Mouse (Mus musculus): Measurements from ENCODE around the gene B3gnt9. TPM values are rescaled to one million over a fixed set of nuclear protein-coding genes. Genes with fewer than 3 reads are reported as not detected.

The B3gnt9 gene
- total and polyA plus RNA-seq, 3 experiments: 0.57 to 4.1 (median 0.66) TPM

GRCm38 (mm10) chr8:105288958-105289732, 34.2 kb upstream of the B3gnt9 start:
- Histone ChIP-seq H3K9me3 (replicated peaks; ENCODE audit: low read length) (no peaks in the 10 kb centered on the region), H3K36me3 (replicated peaks in 1 of 2; ENCODE audit: control insufficient read depth in 1 of 2, insufficient read depth in 1 of 2, low read length in 1 of 2) (peaks cover 6 to 34% of the 10 kb centered on the region in 2 experiments), H3K27me3 (replicated peaks) (no peaks in the 10 kb centered on the region), H3K27ac (ENCODE audit: insufficient read depth, low read depth) (peak overlapping the region; percentile 71), H3K4me3 (replicated peaks in 1 of 3; ENCODE audit: low read depth in 2 of 3, low read length in 2 of 3, poor library complexity in 1 of 3) (peak overlapping the region; percentile 51 to 63 (median 59)), H3K79me2 (replicated peaks; ENCODE audit: control insufficient read depth, extremely low read depth, insufficient read depth, poor library complexity, severe bottlenecking) (no peaks in the 10 kb centered on the region), H3K4me2 (ENCODE audit: insufficient read depth, low read depth, poor library complexity, severe bottlenecking) (peak overlapping the region; percentile 79), H3K4me1 (ENCODE audit: control insufficient read depth in 1 of 2, insufficient read depth in 2 of 2) (peaks cover 5 to 23% of the 10 kb centered on the region in 2 experiments), H3K9ac (ENCODE audit: insufficient read depth, low read depth) (peak overlapping the region; percentile 41; the same call in 1 of the 2 replicates)
- dilution Hi-C loops (cut with MboI; ENCODE audit: extremely low pct_ligation_motif_present, extremely low pct_unique_long_range_greater_than_20kb, low sequenced_read_pairs): no loop called here
- peak; percentile 99 for DNase-seq (ENCODE audit: extremely low read depth)
- in situ Hi-C loops (cut with MboI; ENCODE audit: low pct_ligation_motif_present, low pct_unique_long_range_greater_than_20kb, low sequenced_read_pairs): loop anchor here (10.0 kb wide), 1 partner anchor 164 kb away; no protein-coding TSS in a partner anchor
- TF ChIP-seq RCOR1 (conservative IDR thresholded peaks at IDR 0.05; ENCODE audit: low read depth, low read length) (peak; percentile 65; the same call in 1 of the 2 replicates), CHD2 (IDR thresholded peaks at IDR 0.05; ENCODE audit: low read length) (peak; percentile 62), JUN (IDR thresholded peaks at IDR 0.05; ENCODE audit: insufficient read depth, low read depth, low read length) (no peak), TCF12 (IDR thresholded peaks at IDR 0.05; ENCODE audit: low read depth, low read length) (peak; percentile 84), PAX5 (IDR thresholded peaks at IDR 0.05; ENCODE audit: low read length) (no peak), ETS1 (conservative IDR thresholded peaks at IDR 0.05; ENCODE audit: low read depth, low read length) (peak; percentile 61; the same call in 1 of the 2 replicates), SMC3 (IDR thresholded peaks at IDR 0.05; ENCODE audit: low read depth, low read length) (0 out of 2 replicates have a peak, but pooled peaks have one; percentile 11), MYC (IDR thresholded peaks at IDR 0.05; ENCODE audit: low read depth, low read length) (0 out of 2 replicates have a peak, but pooled peaks have one; percentile 44), ZC3H11A (IDR thresholded peaks at IDR 0.05; ENCODE audit: low read depth, low read length) (no peak), USF2 (conservative IDR thresholded peaks at IDR 0.05; ENCODE audit: low read depth, low read length) (no peak), KAT2A (IDR thresholded peaks at IDR 0.05; ENCODE audit: insufficient replicate concordance, low read length) (no peak), MEF2A (IDR thresholded peaks at IDR 0.05; ENCODE audit: borderline replicate concordance, low read depth, low read length) (no peak; the same call in 1 of the 2 replicates), USF1 (IDR thresholded peaks at IDR 0.05; ENCODE audit: low read depth, low read length) (no peak), JUND (conservative IDR thresholded peaks at IDR 0.05; ENCODE audit: low read depth, low read length) (0 out of 2 replicates have a peak, but pooled peaks have one; percentile 14), CHD1 (IDR thresholded peaks at IDR 0.05; ENCODE audit: low read depth, low read length) (no peak), ZNF384 (IDR thresholded peaks at IDR 0.05; ENCODE audit: low read depth, low read length) (no peak), MAZ (IDR thresholded peaks at IDR 0.05; ENCODE audit: low read depth, low read length) (no peak), ZKSCAN1 (IDR thresholded peaks at IDR 0.05; ENCODE audit: borderline replicate concordance, low read depth, low read length) (no peak), BHLHE40 (IDR thresholded peaks at IDR 0.05; ENCODE audit: low read depth, low read length) (peak; percentile 92), NRF1 (IDR thresholded peaks at IDR 0.05; ENCODE audit: low read depth, low read length) (peak; percentile 76), MAX (IDR thresholded peaks at IDR 0.05; ENCODE audit: low read length) (peak; percentile 66), EP300 (IDR thresholded peaks at IDR 0.05; ENCODE audit: low read length) (no peak), UBTF (IDR thresholded peaks at IDR 0.05; ENCODE audit: low read depth, low read length) (no peak), SIN3A (IDR thresholded peaks at IDR 0.05; ENCODE audit: low read length) (peak; percentile 68), GABPA (IDR thresholded peaks at IDR 0.05; ENCODE audit: insufficient replicate concordance, low read depth, low read length) (no peak), RAD21 (IDR thresholded peaks at IDR 0.05; ENCODE audit: low read depth, low read length) (no peak), CTCF (conservative IDR thresholded peaks at IDR 0.05 in 1 of 2, IDR thresholded peaks at IDR 0.05 in 1 of 2; ENCODE audit: low read depth in 2 of 2, low read length in 2 of 2) (no peak; a peak in 1 of 4 replicates), TBP (conservative IDR thresholded peaks at IDR 0.05; ENCODE audit: low read depth, low read length) (peak; percentile 85), HCFC1 (IDR thresholded peaks at IDR 0.05; ENCODE audit: low read depth, low read length) (peak; percentile 53), POLR2AphosphoS2 (IDR thresholded peaks at IDR 0.05; ENCODE audit: low read depth, low read length) (peak; percentile 64), E2F4 (IDR thresholded peaks at IDR 0.05; ENCODE audit: insufficient replicate concordance, low read depth, low read length) (no peak), ZMIZ1 (IDR thresholded peaks at IDR 0.05; ENCODE audit: low read depth, low read length) (peak; percentile 62), NELFE (IDR thresholded peaks at IDR 0.05; ENCODE audit: low read depth, low read length) (peak; percentile 57), IRF4 (IDR thresholded peaks at IDR 0.05; ENCODE audit: low read depth, low read length) (no peak; the same call in none of the 2 replicates), MAFK (IDR thresholded peaks at IDR 0.05; ENCODE audit: insufficient replicate concordance, low read length) (no peak), MXI1 (IDR thresholded peaks at IDR 0.05; ENCODE audit: low read depth, low read length) (peak; percentile 92), ELF1 (IDR thresholded peaks at IDR 0.05; ENCODE audit: low read depth, low read length) (peak; percentile 82), POLR2A (IDR thresholded peaks at IDR 0.05; ENCODE audit: low read depth, low read length) (peak; percentile 80)
